Mouse (Mus musculus) megakaryocyte, adult 5-6 weeks (primary cell): ENCODE data around the gene Smad1. TPM values are rescaled to one million over a fixed set of nuclear protein-coding genes. Genes with fewer than 3 reads are reported as not detected.

Source experiments
- ATAC-seq: 2 replicates; pipeline ENCODE4 v1.8.0; 2016; ENCODE audit warnings: mild to moderate bottlenecking, inconsistent platforms; ENCODE audit not compliant: poor library complexity, severe bottlenecking
- total RNA-seq, 2 experiments: library from RNA; stranded (forward) in 1 of 2; stranded (reverse) in 1 of 2; fragments of 153-499, 151-499 nt in 1 of 2; fragments of 221-1000, 200-1000 nt in 1 of 2; gene quantifications; 2 replicates each; pipeline versions ENCODE4 v1.2.3 to v1.2.4; 2015 to 2017

Smad1 gene
- total RNA-seq, 2 experiments from 2014 or later = 14.1 to 14.3 TPM

DNA sequence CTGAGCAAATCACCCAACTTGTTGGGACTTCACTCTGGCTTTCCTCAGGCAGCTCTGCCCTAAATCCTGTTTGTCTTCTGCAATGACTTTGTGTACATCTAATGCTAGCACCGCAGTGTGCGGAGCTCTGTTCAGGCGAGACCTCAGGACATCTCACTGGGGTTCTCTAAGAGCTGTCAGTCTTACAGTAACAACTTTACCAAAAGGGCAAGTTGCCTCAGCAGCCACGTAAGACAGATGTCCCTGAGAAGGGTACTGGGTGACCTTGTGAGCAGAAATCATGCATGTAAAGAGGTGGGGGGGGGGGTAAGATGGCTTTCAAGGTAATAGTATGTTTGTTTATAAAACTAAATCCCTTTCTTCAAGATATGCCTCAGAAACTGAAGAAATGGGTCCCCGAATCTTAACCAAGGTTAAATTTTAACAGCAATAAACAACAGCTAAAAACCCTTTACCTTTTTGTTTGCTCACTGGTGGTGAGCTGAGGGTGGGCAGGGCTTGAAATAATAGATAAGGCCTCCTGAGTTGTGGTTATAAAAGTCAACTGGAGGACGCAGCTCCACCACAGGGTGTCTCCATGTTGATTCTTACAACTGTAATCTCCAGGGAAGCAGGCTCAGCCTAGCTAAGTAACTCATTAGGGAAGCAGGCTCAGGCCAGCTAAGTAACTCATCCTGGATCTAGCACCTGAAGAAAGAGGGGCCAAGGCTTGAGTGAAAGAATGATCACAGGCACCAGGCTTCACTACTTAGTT lies 38.4 kb downstream of the Smad1 start:
- ATAC-seq = no peak

DNA sequence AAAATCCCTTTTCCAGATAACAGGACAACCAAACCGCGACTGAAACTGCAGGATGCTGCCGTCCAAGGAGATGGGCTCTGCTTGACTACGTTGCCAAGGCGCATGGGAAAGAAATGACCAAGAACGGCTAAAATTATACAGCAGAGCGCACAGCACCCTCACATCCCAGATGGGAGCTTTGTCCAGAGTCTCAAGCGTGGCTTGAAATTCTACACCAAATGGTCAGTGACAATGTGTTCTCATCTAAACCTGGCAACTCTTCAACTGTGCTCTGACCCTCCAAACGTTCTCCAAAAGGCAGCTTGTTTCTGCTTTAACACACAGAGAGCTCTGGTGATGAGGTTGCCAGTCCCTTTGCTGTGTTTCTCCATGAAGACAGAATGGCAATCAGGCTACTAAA lies 39.0 kb downstream of the Smad1 start:
- no peak for ATAC-seq

DNA sequence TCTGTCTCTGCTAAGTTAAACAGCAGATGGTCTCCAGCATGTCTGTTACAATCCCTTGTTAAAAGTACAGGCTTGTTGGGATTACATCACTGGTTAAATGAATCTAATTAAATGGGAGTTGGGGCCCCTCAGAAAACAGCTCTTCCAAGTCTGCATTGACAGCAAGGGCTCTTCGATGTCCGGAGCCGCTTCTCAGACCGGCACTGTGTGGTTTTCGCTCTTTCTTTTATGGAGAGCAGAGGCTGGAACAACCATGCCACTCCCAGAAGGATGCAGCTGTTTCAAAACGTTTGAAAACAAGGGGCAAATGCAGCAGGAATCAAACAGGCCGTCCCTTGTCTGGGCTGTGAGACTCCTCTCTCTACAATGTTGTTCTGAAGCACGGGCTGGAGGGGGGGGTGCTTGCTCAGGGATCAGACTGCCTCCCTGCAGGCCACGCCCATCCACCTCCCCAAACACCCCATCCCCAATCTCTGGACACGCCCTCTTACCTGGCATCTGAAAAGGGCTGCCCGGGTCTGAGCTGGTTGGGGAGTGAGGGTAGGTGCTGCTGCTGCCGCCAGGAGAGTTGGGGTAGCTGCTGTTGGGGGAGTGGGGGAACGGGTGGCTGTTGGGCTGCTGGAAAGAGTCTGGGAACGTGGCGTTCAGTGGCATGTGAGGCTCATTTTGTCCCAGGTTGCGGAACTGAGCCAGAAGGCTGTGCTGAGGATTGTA lies 43.4 kb downstream of the Smad1 start:
- no peak for ATAC-seq

DNA sequence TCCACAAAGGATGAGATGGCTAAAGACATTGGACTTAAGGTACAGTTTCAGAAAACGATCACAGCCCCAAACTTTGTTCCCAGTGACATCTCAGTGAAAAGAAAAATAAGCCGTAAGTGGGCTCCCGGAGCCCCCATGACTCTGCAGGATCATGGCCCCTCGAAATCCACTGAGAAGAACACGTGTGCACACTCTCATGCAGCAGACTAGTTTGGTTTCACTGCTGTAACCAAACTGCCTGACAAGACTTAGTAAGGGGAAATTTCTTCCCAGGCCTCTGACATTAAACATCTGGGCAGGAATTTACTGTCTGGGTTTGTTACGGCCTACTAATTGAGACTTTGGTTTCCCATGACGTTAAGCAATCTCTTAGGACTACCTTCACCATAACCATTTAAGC lies 45.3 kb downstream of the Smad1 start:
- ATAC-seq = no peak

DNA sequence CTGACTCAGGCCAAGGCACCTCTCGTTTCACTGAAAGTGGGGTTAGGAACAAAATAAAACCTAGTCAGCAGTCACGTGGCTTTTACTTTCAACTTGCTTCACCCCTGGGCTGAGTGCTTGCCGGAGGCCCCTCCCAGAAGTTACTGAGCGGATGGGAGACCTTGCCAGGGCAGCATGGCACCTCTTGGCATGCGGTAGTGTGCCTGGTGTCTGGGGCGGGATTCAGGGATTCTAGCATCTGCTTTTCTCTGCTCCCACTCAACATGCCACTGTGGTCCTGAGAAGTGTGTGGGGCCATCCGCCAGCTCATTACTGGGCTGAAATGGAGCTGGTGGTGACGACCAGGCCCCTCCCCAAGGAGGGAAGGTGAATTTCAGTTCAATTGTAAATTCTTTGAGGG lies 47.4 kb downstream of the Smad1 start:
- no peak for ATAC-seq

DNA sequence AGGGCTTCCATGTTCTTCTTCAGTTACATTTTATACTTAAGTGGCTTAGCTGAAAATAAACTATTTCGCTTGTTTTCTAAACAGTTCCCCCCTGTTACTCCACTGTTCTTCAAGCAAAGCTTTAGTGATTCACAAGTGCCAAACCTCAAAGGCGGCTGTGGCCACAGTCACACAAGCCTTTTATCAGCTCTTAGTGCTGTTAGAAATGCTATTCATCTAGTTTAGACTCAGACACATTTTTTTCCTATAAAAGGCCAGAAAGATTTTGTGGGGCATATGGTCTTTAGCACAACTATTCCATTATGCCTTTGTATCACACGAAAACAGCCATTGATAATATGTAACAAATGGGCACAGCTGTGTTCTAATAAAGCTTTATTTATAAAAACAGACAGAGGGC lies 48.5 kb downstream of the Smad1 start:
- no peak for ATAC-seq

DNA sequence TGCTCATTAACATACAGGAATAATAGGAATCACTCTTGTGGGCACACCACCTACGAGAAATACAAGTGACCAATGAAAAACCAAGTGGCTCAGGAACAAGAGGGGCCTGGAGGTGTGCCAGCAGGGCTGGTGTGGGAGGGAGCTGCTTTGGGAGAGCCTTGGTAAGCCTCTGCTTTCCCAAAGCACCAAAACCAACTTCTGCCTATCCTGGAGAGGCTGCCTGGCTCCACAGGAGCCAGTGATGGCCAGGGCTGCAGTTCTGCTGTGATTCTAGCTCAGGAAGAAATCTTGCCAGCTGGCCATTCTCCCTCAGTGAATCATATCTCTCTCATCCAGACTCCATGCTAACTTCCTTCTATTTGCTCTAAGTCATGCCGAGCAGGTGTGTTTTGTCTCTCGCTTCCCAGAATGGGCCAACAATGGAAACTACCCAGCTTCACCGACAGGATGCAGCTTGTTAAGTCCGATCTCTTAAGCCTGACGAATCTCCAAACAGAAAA lies 49.2 kb downstream of the Smad1 start:
- no peak for ATAC-seq

DNA sequence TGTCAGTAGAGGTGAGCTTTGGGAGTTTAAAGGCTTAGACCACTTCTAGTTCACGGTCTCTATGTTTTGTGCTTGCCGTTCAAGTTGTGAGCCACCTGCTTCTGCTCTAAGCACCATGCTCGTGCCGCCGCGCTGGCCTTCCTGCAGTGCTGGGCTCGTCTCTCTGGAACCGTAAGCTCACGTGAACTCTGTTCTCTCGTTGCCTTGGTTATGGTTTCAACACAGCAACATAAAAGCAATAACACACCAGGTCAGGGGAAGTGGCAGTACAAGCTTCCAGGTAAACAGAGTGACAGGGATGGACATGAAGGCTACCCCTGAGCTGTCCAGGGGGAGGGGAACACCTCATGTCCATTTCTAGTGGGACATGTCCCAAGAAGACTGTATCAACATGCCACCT lies 52.9 kb downstream of the Smad1 start:
- no peak for ATAC-seq

DNA sequence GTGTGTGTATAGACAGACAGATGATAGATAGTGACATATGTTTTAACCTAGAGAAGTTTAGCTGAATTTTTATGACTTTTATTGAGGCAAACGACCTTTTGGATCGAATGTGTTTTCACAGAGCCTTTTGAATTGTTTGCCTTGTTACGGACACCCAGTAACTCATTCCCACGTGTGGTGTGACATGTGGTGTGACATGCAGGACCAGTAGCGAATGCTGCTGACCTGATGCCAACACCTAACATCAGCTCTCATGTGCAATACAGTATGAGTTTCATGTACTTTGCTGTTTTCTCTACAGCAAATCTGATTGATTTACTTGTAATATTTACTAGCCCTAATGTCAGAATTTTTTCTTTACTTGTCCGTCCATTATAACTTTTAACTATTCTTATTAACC lies 53.5 kb downstream of the Smad1 start:
- ATAC-seq = no peak

DNA sequence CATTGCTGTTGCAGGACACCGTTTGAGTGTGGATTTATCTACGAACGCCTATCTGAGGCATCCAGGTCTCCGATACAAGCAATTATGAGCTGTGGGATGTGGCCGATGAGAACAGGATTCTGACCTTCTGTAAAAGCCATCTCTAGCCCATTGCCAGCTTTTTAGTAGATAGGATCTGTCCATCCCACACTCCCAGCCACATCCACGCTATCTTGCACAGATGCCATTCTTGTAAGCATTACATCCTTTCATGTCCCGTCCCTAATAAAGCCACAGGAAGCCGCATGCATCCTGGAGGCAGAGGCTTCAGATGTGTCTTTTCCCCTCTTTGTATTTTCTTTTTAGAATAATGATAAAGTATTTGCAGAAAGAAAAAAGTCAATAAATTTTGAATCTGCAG lies 58.1 kb downstream of the Smad1 start:
- no peak for ATAC-seq

DNA sequence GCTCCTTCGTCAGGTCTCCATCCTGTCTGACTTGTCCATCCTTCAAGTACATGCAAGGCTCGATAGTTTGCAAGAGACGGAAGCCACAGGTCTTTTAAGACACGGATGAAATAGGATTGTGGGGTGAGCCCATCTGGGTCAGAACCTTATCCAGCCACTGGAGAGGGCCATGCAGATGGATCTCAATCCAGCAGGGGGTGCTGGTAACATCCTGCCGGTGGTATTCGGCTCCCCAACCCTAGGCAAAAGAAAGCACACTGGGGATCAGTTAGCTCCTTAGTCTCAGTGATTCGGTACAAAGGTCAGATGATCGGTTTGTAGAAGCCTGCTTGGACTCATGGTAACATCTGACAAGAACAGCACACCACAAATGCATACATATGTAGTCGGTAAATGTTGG lies 59.8 kb downstream of the Smad1 start:
- peak; percentile 64 for ATAC-seq

DNA sequence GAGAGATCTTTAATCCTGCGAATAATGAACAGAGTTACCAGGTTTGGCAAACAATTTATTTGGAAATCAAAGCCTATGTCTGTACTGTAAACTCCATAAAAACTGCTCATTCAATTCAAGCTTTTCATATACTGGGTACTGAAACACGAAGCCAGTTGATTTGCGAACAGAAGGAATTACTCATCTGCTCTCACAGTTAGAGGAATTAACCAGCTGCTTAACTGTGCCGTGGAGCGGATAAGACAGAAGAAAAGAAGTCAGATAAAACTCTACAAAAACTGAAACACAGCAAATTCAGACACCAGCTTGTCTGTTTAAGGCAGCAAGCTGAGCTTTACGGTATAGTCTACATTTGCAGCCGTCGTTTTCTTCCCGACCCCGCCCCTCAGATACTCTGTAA lies 60.7 kb downstream of the Smad1 start:
- no peak for ATAC-seq

DNA sequence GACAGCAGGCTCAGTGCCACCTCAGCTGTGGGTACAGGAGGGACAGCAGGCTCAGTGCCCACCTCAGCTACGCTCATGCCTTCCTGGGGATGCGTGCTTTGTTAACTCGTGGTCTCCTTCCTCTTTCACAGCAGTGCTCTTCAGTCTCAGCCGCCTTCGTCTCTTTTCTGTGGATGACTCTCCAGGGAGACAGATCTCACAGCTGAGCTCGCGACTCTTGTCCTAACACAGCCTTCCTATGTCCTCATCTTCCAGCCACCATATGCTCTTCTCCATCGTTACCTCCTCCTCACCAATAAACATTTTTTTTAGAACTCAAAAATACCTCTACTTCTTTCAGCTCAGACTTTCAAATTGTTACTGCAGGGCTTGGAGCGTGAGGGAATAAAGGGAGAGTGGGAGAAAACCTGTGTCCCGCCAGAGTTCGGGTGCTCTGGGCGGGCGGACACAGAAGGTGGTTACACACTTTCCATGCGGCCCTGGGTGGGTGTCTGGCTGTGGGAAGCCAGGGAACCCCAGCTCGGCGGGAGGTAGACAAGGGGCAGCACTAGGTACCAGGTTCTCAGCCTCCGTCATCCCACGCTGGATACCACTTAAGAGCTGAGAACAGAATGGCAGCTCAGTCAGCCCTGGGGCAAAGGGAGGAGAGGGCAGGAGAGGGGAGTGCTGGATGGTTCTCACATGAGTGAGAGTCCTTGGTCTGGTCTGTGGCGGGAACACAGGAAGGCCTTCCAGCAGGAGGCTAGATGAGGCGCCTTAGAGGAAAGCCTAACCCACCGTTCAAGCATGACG lies 67.0 kb downstream of the Smad1 start:
- no peak for ATAC-seq

DNA sequence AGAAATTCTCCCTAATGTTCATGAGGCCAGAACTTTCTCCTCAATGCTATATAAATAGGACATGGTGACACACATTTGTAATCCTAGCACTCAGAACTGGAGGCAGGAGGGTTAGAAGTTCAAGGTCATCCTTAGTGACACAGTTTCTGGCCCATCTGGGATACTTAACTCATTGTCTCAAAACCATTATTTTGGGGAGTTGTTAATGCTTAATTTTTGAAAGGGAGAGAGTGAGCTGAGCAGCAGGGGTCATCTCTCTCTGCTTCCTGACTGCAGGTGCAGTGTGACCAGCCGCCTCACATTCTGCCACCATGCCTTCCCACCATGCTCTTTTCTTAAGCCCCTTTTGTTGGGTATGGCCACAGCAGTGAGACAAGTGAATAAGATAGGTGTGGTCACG lies 67.7 kb downstream of the Smad1 start:
- no peak for ATAC-seq

DNA sequence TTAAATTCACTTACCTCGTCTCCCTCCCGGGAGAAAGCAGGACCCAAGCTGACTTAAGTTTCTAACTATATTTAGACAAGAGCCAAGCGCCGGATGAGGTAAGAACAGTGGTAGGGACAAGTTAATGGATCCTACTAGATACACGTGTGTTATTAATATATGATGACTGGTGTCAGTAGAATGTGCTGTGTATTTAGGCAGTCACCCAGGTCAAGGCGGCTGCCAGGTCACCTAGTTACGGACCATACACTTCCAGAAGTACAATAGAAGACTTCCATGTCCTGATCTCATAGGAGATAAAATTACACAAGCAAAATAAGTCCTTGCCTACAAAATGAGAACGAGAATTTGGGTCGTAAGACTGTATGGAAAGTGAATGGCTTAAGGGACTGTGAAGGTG lies 68.3 kb downstream of the Smad1 start:
- ATAC-seq = no peak

DNA sequence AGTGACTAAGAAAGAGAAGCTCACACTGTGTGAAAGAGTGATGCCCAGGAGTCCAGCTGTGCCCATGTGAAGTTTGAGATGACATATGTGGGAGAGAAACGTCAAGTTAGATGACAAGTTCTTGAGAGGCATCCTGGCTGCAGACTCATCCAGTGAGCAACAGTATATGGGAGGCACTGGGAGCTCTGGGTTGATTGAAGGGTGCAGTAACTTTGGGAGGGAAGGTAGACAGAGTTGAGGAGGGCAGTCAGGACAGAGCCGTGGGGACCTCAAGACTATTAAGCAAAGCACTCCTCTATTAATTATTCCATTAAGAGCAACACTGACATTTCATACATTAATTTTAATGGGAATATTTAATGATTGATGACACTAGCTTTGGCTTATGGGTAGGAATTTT lies 69.6 kb downstream of the Smad1 start:
- ATAC-seq = no peak

DNA sequence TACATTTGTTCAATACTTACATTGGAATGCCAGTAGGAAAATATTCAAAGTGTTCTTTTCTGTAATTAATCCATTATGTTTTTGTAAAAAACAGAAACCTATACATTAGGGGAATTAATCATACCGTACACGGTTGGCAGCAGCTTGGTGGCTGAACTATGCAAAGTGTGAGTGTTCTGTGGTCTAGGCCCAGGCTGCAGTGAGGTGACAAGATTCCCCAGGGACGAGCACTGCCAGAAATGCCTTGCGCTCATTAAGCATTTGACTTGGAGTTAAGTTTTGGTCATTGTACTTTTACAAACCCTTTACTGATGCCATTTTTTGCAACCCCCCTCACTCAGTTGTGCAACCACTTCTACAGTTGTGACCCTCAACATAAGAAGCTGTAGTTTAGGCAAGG lies 70.1 kb downstream of the Smad1 start:
- ATAC-seq = no peak

DNA sequence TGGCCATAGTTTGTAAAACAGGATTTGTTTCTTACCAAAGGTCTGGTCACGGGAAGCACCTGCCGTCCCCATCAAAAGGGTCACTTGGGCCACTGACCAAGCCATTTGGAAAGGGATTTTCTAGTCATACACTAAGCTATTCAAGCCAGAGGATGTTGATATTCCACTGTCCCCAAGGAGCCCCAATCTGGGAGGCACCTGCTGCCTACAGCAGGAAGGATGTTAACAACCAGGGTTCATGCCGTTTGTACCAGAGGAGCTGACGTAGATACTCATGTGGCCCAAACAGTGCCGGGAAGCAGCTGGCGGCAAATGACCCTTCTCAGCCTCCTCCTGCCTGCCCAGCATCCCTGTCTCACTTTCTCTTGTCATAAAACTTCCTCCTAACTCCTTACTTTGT lies 73.8 kb downstream of the Smad1 start:
- no peak for ATAC-seq

DNA sequence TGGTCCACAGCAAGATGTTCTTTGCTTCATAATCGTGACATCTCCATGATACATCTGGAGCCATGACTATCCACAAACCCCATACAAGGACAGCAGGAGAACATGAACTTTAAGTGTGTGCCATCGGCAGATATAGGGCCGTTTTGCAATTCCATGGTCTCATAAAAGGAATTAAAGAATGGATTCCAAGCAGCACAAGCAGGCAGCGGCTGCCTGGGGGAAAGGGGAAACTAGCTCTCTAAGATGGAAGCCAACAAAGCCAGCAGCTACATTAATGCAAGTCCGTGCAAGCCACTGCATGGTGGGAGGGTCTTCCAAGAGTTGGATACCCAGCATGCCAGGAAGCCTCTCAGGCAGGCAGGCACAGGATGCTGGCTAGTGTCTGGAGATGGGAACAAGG lies 74.4 kb downstream of the Smad1 start:
- no peak for ATAC-seq

DNA sequence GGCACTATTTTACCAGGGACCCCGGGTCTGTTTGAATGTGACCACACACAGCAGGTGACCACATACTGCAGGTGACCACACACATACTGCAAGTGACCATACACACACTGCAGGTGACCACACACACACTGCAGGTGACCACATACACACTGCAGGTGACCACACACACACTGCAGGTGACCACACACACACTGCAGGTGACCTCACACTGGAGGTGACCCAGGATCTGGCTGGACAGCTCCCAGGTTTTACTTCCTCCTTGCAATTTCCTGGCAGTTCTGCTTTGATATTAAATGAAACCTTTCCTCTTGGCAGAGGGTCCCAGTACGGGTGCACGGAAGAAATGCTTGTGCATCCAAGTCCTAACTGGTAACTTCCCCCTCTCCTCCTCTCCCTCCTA lies 75.3 kb downstream of the Smad1 start:
- ATAC-seq = peak; percentile 27; the same call in 1 of the 2 replicates

DNA sequence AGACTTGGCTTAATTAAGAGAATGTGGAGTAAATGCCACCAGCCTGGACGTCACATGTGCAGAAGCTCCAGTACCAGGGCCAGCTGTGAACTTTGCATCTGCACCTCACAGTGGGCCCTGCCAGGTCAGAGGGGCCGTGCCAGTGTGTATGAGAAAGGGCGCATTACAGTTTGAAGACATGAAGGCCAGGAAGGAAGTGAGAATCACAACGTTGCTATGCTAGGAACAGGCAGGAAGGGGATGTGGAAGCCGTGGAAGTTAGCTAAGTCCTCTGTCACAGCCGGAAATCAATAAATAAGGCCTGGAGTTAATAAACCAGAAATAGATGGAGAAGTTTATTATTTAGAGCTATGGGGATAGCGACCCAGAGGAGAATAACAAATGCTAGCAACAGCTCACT lies 76.2 kb downstream of the Smad1 start:
- ATAC-seq = no peak; the same call in 1 of the 2 replicates

DNA sequence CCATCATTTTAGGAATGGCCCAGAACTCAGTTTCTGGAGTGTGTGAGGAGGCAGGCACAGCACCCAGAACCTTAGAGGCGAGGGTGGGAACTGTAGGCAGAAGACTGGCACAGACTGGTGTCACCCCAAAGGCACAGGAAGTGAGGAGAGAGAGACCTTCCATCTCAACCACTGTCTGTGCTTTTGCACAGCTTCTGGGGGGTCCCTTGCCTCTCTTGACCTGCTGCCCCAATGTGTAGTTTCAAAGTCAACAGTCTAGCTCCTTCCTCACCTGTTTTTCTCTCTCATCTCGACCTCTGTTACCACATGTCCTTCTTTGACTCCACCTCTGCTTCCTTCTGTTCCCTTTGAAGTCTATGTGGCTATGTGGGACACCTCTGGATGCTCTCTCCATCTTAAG lies 88.5 kb downstream of the Smad1 start:
- ATAC-seq = no peak
